Mouse (Mus musculus): ENCODE measurements around the gene Lpin2. TPM values are rescaled to one million over a fixed set of nuclear protein-coding genes. Genes with fewer than 3 reads are reported as not detected.
A peak's percentile ranks its signal among the peaks of the same experiment; 100 is the strongest.

The Lpin2 gene
- polyA plus RNA-seq, 1 experiment from 2014 or later = 22.5 TPM

- 93% methylated on average over 1 of the region's 1 CpGs for WGBS
Observed at GRCm38 (mm10) chr17:71193485-71193884, 11.1 kb downstream of the Lpin2 start.

GRCm38 (mm10) chr17:71194906-71195632 lies 12.7 kb downstream of the Lpin2 start:
- Histone ChIP-seq H3K9me3 (no peaks in the 10 kb centered on the region), H3K36me3 (0 out of 2 replicates have a peak, but pooled peaks cover 3% of the 10 kb centered on the region), H3K27ac (no peak overlapping the region), H3K9ac (no peak overlapping the region), H3K27me3 (replicated peaks) (no peaks in the 10 kb centered on the region), H3K4me2 (replicated peaks) (no peak overlapping the region), H3K4me3 (replicated peaks) (no peak overlapping the region), H3K4me1 (replicated peaks) (peaks cover 9% of the 10 kb centered on the region)
- ATAC-seq = no peak
- 78% methylated on average over 3 of the region's 3 CpGs for WGBS

More at GRCm38 (mm10) chr17:71193485-71193884, 11.1 kb downstream of the Lpin2 start:
- Histone ChIP-seq H3K4me2 (replicated peaks) (no peak overlapping the region), H3K9ac (no peak overlapping the region), H3K4me1 (replicated peaks) (peaks cover 12% of the 10 kb centered on the region), H3K27me3 (replicated peaks) (no peaks in the 10 kb centered on the region), H3K27ac (no peak overlapping the region), H3K36me3 (0 out of 2 replicates have a peak, but pooled peaks cover 3% of the 10 kb centered on the region), H3K9me3 (no peaks in the 10 kb centered on the region), H3K4me3 (replicated peaks) (no peak overlapping the region)
- no peak for ATAC-seq

- WGBS = 38% methylated on average over 10 of the region's 10 CpGs
- ATAC-seq = peak; percentile 62
- Histone ChIP-seq H3K27me3 (replicated peaks) (no peaks in the 10 kb centered on the region), H3K4me2 (replicated peaks) (peak overlapping the region; percentile 43), H3K9ac (no peak overlapping the region), H3K4me1 (replicated peaks) (peaks cover 9% of the 10 kb centered on the region), H3K36me3 (0 out of 2 replicates have a peak, but pooled peaks cover 3% of the 10 kb centered on the region), H3K9me3 (no peaks in the 10 kb centered on the region), H3K4me3 (replicated peaks) (no peak overlapping the region), H3K27ac (no peak overlapping the region)
Observed at GRCm38 (mm10) chr17:71195633-71196391, 13.5 kb downstream of the Lpin2 start.

- H3K4me3 ChIP-seq (replicated peaks) = no peak overlapping the region
- H3K36me3 ChIP-seq = 0 out of 2 replicates have a peak, but pooled peaks cover 3% of the 10 kb centered on the region
- no peak for ATAC-seq
- no peak overlapping the region for H3K4me2 ChIP-seq (replicated peaks)
- 66% methylated on average over 3 of the region's 3 CpGs for WGBS
- H3K27ac ChIP-seq = no peak overlapping the region
- no peak overlapping the region for H3K9ac ChIP-seq
- H3K4me1 ChIP-seq (replicated peaks) = peaks cover 9% of the 10 kb centered on the region
- H3K27me3 ChIP-seq (replicated peaks) = no peaks in the 10 kb centered on the region
- no peaks in the 10 kb centered on the region for H3K9me3 ChIP-seq
Observed at GRCm38 (mm10) chr17:71196415-71196814, 14.1 kb downstream of the Lpin2 start.

- 81% methylated on average over 3 of the region's 3 CpGs for WGBS
- H3K27me3 ChIP-seq (replicated peaks) = no peaks in the 10 kb centered on the region
- H3K36me3 ChIP-seq = 0 out of 2 replicates have a peak, but pooled peaks cover 3% of the 10 kb centered on the region
- no peak overlapping the region for H3K4me2 ChIP-seq (replicated peaks)
- no peak for ATAC-seq
- H3K27ac ChIP-seq = no peak overlapping the region
- H3K9me3 ChIP-seq = no peaks in the 10 kb centered on the region
- no peak overlapping the region for H3K4me3 ChIP-seq (replicated peaks)
- H3K4me1 ChIP-seq (replicated peaks) = peaks cover 9% of the 10 kb centered on the region
- no peak overlapping the region for H3K9ac ChIP-seq
Observed at GRCm38 (mm10) chr17:71199346-71199745, 17.0 kb downstream of the Lpin2 start.

- peaks cover 2% of the 10 kb centered on the region; the same call in 1 of the 2 replicates for H3K4me1 ChIP-seq (replicated peaks)
- peak; percentile 46 for ATAC-seq
- H3K4me3 ChIP-seq (replicated peaks) = no peak overlapping the region
- 0 out of 2 replicates have a peak, but pooled peaks cover 3% of the 10 kb centered on the region for H3K36me3 ChIP-seq
- WGBS = 79% methylated on average over 4 of the region's 4 CpGs
- no peaks in the 10 kb centered on the region for H3K27me3 ChIP-seq (replicated peaks)
- no peak overlapping the region for H3K27ac ChIP-seq
- no peaks in the 10 kb centered on the region for H3K9me3 ChIP-seq
- no peak overlapping the region for H3K9ac ChIP-seq
- H3K4me2 ChIP-seq (replicated peaks) = no peak overlapping the region
Observed at GRCm38 (mm10) chr17:71202136-71202535, 19.8 kb downstream of the Lpin2 start.

- Histone ChIP-seq H3K27me3 (replicated peaks) (no peaks in the 10 kb centered on the region), H3K4me3 (replicated peaks) (no peak overlapping the region), H3K4me2 (replicated peaks) (0 out of 2 replicates have a peak overlapping the region, but pooled peaks have one; percentile 12), H3K9ac (no peak overlapping the region), H3K36me3 (no peaks in the 10 kb centered on the region), H3K9me3 (no peaks in the 10 kb centered on the region), H3K4me1 (replicated peaks) (peaks cover 3% of the 10 kb centered on the region; the same call in 1 of the 2 replicates), H3K27ac (no peak overlapping the region)
- peak; percentile 89 for ATAC-seq
- 72% methylated on average over 9 of the region's 9 CpGs for WGBS
Observed at GRCm38 (mm10) chr17:71203998-71204808, 21.8 kb downstream of the Lpin2 start.

- 65% methylated on average over 6 of the region's 6 CpGs for WGBS
- Histone ChIP-seq H3K4me3 (replicated peaks) (no peak overlapping the region), H3K9me3 (no peaks in the 10 kb centered on the region), H3K4me1 (replicated peaks) (peaks cover 3% of the 10 kb centered on the region; the same call in 1 of the 2 replicates), H3K27ac (no peak overlapping the region), H3K9ac (no peak overlapping the region), H3K4me2 (replicated peaks) (0 out of 2 replicates have a peak overlapping the region, but pooled peaks have one; percentile 12), H3K36me3 (no peaks in the 10 kb centered on the region), H3K27me3 (replicated peaks) (no peaks in the 10 kb centered on the region)
- ATAC-seq = no peak
Observed at GRCm38 (mm10) chr17:71204809-71205091, 22.4 kb downstream of the Lpin2 start.

- H3K9me3 ChIP-seq = no peaks in the 10 kb centered on the region
- no peak overlapping the region for H3K4me3 ChIP-seq (replicated peaks)
- H3K4me1 ChIP-seq (replicated peaks) = peaks cover 3% of the 10 kb centered on the region; the same call in 1 of the 2 replicates
- no peak overlapping the region for H3K27ac ChIP-seq
- H3K9ac ChIP-seq = no peak overlapping the region
- no peaks in the 10 kb centered on the region for H3K36me3 ChIP-seq
- ATAC-seq = peak; percentile 30
- no peaks in the 10 kb centered on the region for H3K27me3 ChIP-seq (replicated peaks)
- 25% methylated on average over 12 of the region's 12 CpGs for WGBS
- H3K4me2 ChIP-seq (replicated peaks) = no peak overlapping the region
Observed at GRCm38 (mm10) chr17:71206136-71206893, 24.0 kb downstream of the Lpin2 start.

- Histone ChIP-seq H3K27ac (no peak overlapping the region), H3K4me1 (replicated peaks) (peaks cover 3% of the 10 kb centered on the region; the same call in 1 of the 2 replicates), H3K4me3 (replicated peaks) (no peak overlapping the region), H3K27me3 (replicated peaks) (no peaks in the 10 kb centered on the region), H3K9ac (no peak overlapping the region), H3K9me3 (no peaks in the 10 kb centered on the region), H3K36me3 (no peaks in the 10 kb centered on the region), H3K4me2 (replicated peaks) (no peak overlapping the region)
- ATAC-seq = no peak
- 89% methylated on average over 3 of the region's 3 CpGs for WGBS
Observed at GRCm38 (mm10) chr17:71207268-71207667, 24.9 kb downstream of the Lpin2 start.

- no peaks in the 10 kb centered on the region for H3K27me3 ChIP-seq (replicated peaks)
- no peak for ATAC-seq
- peaks cover 3% of the 10 kb centered on the region; the same call in 1 of the 2 replicates for H3K4me1 ChIP-seq (replicated peaks)
- WGBS = 95% methylated on average over 1 of the region's 1 CpGs
- H3K9ac ChIP-seq = no peak overlapping the region
- no peaks in the 10 kb centered on the region for H3K36me3 ChIP-seq
- no peaks in the 10 kb centered on the region for H3K9me3 ChIP-seq
- no peak overlapping the region for H3K4me3 ChIP-seq (replicated peaks)
- H3K27ac ChIP-seq = no peak overlapping the region
- H3K4me2 ChIP-seq (replicated peaks) = no peak overlapping the region
Observed at GRCm38 (mm10) chr17:71208376-71208775, 26.0 kb downstream of the Lpin2 start.
